Mouse (Mus musculus): ENCODE data around the gene Lrmp.

DNA sequence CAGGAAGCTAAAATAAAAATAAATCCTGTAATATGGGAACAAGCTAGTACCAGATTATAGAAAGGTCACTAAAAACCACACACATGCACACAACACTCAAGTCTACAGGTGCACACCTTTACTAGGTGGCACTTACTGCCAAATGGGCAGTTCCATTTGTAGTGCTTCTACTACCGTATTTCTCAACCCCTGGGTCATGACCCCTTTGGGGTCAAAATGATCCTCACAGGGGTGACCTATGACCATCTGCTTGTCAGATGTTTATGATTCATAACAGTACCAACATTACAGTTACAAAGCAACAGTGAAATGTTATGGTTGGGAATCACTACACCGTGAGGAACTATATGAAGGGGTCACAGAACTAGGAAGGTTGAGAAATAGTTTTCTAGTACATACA lies 98.5 kb downstream of the Lrmp start:
- no peak for TF ChIP-seq CTCF (IDR thresholded peaks at IDR 0.05; ENCODE audit: low read depth, low read length)
- TF ChIP-seq GATA2 (IDR thresholded peaks at IDR 0.05; ENCODE audit: borderline replicate concordance, low read depth, low read length) = no peak
